Mouse (Mus musculus) T-helper 17 cell (primary cell): ENCODE measurements at regions not wholly inside any gene's neighbourhood (a gene's known extent, or its start where the extent isn't known, plus 50 kb on each side); places are given as distances from the start of the nearest gene placed in this dataset.

Source experiments
- in situ Hi-C, 2 experiments: fragments of 300-600 bp; cut with MboI, MseI; formaldehyde crosslinking; loops; 1 replicate in 1 of 2; 2 replicates in 1 of 2; pipeline ENCODE4 v1.15.1; 2025; ENCODE audit warnings: high pct_unique_total_duplicates in 2 of 2

DNA sequence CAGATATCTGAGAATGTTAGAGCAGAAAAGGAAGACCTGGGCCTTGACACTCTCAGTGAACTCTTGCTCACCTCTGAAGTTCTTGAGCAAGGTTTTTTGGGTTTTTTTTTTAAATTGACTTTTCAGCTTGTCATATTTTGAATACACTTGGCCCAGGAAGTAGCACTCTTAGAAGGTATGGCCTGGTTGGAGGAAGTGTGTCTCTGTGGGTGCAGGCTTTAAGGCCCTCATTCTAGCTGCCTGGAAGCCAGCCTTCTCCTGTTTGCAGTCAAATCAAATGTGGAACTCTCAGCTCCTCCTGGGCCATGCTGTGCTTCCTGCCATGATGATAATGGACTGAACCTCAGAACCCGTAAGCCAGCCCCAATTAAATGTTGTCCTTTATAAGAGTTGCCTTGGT, 195.9 kb upstream of the Zmiz1 start:
- in situ Hi-C loops, result no loop called here

DNA sequence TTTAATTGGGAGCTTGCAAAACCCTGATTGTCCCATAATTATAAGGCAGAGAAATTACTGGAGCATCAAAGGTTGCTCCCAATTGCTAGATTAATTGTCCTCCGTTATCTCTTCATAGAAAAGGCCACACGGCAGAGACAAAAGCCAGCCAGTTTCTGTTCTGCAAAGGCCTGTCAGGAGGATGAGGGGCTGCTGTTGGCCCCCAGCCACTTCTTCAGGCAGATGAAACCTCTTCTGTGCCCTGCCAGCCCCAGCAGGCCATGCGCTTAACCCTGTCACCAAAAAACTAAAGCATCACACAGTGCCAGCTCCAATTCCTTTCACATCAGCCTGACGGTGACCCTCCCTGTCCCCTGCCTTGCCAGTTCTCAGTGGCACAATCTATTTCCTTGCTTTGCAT, 192.1 kb upstream of the Zmiz1 start:
- in situ Hi-C loops, result no loop called here

DNA sequence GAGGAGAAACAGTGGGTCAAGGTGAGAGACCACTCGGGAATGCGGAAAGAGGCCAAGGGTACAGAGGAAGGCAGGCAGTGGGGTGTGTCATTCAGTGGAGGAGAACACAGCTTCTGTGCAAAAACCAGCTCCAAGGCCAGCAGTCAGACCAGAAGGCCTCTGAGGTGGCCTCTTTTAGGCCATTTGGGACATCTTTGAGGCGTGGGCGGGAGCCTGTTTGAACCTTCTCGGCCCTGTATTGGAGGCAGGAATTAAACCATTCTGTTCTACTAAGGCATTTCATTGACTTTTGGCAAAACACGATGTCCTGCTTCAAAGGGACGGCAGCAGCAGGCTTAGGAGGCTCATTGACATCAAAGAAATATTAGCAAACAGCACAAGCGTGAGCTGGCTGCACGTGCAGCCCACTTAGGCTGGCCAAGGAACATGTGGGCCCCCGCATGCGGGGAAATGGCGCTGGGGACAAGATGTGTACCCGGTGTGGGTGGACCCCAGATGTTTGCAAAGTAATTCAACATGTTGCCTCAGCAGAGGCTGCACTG, 190.8 kb upstream of the Zmiz1 start:
- in situ Hi-C loops, result no loop called here

DNA sequence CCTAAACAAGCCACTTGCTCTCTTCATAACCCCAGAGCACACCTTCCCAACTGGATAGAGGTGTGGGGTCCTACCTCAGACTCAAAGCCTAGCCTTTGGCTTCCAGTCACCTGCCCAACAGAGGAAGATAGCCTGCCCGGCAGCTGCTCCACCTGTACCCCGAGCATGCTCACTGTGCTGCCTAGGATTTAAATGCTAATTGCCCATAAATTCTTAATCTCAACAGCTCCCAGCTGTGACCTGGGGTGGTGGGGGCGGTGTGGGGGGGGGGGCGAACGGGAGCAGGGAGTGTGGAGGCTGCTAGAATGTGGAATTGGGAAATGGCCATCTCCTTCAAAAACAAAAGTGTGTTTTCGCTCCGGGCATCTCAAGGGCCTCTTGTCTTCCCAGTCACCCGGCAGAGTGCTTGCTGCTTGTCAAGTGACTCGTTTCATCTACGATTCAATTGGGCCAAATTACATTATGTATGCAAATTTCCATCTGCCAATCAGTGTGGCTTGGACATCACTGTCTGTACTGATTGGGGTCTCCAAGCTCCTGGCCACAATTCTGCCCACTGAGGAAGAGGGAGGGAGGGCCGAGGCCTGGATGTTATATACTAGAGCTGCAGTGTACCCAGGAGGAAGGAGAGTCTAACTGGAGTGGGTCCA, 188.6 kb upstream of the Zmiz1 start:
- in situ Hi-C loops, result no loop called here

DNA sequence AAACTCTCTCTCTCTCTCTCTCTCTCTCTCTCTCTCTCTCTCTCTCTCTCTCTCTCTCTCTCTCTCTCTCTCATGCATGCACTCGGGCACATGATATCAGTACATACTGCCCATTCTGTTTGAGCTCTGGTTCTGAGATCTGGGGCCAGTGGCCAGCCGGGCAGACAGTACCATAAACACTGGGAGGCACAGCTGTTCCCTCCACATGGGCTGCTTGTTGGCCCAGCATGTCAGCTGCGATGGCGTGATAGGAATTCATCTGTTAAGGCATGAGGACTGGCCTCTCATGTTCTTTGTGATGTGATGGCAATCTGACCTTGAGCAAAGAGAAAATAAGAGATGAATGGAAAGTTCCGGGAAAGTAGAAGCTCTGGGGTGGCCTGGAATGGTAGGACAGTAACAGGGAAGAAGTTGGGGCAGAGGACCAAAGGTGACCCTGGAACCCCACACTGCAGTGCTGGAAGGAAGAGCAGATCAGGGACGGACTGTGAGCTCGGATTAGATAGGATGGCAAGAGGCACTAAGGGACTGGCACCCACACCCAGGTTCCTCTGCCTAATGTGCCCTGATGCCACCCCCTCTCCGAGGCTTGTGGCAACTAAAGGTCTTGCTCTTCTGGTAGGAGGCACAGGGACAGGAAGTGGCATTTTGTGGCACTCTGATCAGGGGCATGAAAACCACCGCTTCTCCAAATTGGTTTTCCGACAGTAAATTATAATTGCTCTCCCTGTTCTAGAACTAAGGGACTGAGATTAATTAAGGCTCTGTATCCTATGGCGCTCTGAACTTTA, 186.4 kb upstream of the Zmiz1 start:
- in situ Hi-C loops, result no loop called here

DNA sequence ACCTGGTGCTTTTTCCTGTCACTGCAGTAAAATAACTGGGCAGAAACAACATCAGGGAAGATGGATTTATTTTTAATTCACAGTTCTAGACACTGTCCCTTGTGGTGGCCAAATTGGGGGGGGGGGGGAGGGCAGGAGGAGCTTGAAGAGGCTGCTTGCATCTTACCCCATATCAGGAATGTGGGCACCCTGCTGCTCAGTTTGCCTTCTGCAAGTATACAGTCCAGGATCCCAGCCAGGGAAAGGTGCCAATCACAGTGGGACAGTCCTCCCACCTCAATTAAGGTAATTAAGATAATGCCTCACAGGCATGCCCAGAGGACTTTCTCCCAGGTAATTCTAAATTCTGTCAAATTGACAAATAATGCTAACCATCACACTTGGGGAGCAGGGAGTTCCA, 179.2 kb upstream of the Zmiz1 start:
- in situ Hi-C loops, result no loop called here

DNA sequence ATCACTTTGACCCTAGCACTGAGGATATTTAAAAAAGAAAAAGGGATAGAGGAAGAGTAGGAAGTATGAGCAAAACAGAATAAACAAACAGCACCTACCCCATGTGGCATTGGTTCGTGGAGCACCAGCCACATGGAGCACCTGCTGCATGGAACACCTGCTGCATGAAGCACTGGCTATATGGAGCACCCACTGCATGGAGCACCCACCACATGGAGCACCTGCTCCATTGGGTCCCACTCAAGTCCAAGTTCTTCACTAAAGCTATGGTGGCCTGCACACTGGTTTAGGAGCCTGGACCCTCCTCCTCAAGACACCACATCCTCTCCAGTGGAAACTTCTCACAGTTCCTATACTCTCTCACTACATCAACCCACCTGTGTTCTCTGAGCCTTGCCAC, 166.4 kb upstream of the Zmiz1 start:
- in situ Hi-C loops, result loop anchor here in 1 of 2 experiments (10.0 kb wide), 1 partner anchor 658 kb away; no protein-coding TSS in a partner anchor

DNA sequence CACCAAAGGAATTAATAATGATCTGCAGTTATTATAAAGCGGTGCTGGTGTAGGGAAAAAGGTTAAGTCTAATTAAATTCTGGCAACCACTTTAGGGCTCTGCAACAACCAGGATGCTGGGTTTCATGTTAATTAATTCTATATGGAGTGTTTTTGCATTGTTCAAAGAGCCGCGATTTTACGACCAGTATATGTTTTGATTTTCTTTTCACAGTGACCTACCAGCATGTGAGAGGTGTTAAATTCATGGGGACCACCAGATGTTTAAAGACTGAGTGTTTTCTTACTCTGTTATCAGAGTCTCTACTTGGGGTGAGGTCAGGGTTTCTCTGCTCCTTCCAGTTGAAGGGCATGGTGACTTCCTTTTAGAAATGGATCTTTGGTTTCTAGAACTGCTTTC, 164.8 kb upstream of the Zmiz1 start:
- in situ Hi-C loops, result loop anchor here in 1 of 2 experiments (10.0 kb wide), 1 partner anchor 659 kb away; no protein-coding TSS in a partner anchor

DNA sequence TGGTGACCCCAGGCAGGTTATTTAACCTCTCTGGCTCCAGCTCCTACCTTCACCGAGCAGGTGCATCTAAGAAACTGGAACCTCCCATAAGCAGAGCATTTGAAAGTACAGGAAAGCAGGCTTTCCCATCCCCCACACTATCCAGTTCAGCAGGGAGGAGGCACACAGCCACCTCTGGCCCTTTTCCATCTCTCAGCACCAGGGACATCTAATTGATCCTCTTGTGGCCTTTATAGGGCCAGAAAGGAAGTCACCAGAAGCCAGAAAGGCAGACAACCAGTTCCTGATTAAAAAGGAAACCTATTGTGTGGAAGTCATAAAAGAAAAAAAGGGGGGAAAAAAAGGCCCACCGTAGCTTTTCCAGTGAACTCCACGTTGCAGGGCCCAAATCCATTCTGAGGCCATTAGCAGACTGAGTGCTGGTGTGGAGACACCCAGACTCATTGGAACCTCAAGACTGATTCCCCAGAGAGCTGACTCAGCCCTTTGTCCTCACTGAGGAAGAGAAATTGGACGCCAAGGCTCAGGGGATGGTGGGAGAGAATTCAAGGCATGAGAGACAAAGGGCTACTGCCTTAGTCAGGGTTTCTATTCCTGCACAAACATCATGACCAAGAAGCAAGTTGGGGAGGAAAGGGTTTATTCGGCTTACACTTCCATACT, 163.2 kb upstream of the Zmiz1 start:
- in situ Hi-C loops, result loop anchor here in 1 of 2 experiments (10.0 kb wide), 1 partner anchor 661 kb away; no protein-coding TSS in a partner anchor

DNA sequence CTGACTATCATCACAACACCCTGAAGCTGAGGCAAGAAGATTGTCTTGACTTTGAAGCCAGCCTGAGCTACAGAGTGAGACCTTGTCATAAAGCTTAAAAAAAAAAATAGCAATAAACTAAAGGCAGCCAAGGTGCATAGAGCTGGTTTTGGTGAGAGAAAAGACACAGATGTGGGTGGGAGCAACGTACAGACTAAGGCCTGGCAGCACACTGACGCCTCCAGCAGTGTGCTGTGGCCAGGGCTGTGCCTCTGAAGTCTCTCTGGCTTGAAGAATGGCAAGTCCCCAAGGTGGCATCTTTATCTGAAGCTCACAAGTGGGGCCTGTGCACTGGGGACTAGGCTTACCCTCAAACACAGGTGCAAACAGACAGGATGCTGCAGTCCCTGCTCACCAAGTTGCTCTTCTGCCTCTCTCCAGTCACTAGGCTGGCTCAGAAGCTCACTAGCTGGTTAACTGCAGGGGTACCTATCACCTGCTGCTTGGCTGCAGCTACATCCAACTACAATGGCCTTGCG, 159.3 kb upstream of the Zmiz1 start:
- in situ Hi-C loops, result loop anchor here in 1 of 2 experiments (10.0 kb wide), 1 partner anchor 665 kb away; no protein-coding TSS in a partner anchor

DNA sequence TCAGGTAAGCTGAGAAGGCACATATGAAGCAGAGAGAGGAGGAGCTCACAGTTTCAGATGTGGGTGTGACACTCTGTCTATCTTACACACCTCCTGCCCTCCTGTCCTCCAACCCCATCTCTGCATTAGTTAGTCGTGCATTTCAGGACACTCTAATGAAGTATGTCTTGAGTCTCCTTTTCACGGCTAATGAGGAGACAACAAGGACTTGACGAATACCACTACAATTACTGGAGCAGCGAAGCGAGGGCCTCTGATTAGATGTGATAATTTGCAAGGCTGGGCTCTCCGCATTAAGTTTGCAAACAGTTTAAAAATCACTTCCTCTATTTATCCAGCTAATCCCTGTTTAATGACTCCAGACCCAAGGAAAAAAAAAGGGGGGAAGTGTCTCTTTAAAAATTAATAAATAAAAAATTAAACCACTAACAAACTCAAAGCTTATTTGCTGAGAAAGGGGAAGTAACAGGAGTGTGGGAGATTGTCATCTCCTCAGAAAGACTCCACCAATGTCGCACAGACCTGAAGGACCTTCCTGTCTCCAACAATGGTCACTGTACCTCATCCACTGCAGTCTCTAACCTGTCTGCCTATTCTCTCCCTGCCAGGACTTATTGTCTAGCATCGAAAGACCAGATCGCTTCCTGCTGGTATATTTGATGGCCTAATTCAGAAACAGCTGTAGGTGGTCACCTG, 157.5 kb upstream of the Zmiz1 start:
- in situ Hi-C loops, result no loop called here

DNA sequence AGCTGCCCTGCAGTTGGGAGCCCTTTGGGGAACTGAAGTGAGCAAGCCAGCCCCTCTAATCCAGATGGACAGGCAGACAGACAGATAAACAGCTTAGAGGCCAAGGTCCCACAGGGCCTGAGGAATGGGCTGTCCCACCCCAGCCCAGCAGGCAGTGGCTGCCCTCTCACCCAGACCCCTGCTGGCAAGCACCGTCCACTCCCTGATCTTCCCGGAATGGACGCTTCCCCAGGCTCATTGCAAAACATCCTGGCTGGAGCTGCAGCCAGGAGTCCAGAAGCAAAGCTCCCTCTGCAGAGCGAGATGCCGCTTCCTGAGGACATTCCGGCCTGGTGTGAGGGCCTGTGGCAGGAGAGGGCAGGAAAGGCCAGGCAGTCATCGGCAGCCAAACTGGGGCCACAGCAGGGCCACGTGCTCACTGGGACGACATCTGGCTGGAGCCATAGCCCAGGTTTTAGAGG, 154.6 kb upstream of the Zmiz1 start:
- in situ Hi-C loops, result no loop called here

DNA sequence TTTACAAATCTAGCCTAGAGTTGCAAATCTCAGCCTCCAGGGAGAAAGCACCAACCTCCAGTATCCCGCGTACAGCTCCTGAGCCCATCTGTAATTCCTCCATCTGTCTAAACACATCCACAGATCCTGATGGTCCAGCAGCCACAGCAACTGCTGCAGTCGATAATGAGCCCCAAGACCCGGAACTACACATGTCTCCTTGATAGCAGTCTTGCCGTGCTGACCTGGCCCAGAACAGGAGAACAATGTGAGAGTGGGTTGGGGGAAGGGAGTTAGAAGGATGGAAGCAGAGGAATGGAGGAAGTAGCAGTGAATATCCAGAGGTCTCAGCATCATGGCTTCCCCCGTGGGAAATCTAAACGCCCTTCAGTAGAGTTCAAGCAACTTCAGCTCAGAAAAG, 152.8 kb upstream of the Zmiz1 start:
- in situ Hi-C loops, result no loop called here

DNA sequence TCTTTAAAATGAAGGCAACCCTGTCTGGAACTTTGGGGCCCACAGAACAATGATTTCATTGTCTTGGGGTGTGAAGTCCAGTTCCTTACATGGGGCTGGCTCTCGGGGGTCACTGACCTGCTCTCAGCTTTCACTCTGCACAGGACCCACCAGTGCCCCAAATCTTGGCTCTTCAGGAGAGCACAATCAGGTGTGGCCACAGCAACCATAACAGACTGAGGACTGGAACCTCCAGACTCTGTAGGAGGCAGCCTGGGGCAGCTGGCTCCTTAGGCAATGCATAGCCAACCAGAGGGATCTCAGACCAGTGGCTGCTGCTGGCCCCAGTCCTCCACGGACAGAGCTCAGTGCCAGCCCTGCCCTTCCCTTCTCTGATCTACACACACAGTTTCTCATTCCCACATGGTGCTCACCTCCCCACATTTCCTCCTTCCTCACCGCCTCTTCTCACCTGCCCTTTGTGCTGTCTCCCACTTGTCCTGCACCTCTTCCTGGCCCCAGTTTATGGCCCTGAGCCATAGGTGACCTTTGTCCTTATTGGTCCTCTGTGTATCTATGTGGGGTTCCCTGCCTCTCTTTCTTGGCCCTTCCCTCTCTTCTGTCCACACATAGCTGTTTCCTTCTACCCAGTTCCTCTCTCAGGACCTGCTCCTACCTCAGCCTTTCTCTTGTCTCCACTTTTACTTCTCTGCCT, 151.9 kb upstream of the Zmiz1 start:
- in situ Hi-C loops, result no loop called here

DNA sequence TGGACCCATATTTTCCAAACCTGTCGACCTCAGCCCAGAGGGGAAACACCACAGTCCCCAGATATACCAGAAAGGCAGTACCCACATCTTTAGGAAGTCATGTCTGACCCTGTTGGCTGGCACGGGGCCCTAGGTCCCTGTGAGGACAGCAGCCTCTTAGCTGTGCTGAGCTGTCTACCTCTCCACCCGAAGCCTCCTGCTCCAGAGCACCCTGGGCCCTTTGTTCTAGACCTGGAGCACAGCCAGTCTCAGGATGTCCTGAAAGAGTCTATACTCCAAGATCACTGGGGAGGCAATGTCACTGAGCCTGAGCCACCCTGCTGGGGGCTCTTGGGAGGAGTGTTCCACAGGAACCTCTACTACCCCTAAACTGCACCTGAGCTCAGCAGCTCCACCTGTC, 150.9 kb upstream of the Zmiz1 start:
- in situ Hi-C loops, result no loop called here

DNA sequence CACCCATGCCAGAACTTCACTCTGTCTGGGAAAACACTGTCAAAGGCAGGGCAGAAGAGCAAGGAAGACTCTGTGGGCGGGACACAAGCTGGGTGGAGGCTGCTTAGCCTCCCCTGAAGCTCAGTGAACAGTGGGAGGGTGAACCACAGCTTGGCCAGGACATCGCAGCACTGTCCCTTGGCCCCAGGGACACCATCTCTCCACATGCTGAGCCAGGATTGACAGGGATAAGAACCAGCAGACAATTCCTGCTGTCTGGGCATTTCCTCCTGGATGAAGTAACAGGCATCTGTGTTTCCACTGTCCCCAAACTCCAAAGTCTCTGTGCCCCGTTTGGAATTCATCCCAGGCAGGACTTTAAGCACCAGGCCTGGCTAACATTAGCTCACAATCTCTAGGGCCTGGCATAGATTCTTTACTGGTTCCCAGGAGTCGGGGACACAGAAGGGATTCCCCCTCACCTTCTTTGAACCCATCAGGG, 148.3 kb upstream of the Zmiz1 start:
- in situ Hi-C loops, result no loop called here

DNA sequence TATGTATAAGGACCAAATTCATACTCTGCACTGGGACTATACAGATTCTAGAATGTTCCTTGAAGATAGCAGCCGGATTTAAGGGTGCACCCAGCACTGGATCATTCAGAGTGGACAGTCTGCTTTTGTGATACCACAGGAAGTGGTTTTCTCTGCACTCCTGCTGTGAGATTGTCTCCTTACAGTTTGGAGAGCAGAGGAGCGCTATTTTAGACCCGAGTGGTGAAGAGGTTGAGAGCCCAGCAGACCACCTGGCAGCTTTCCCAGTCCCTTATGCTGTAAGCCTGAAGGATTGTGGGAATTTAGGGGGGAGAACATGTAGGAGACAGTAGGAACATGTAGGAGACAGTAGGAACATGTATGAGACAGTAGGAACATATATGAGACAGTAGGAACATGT, 147.5 kb upstream of the Zmiz1 start:
- in situ Hi-C loops, result no loop called here

DNA sequence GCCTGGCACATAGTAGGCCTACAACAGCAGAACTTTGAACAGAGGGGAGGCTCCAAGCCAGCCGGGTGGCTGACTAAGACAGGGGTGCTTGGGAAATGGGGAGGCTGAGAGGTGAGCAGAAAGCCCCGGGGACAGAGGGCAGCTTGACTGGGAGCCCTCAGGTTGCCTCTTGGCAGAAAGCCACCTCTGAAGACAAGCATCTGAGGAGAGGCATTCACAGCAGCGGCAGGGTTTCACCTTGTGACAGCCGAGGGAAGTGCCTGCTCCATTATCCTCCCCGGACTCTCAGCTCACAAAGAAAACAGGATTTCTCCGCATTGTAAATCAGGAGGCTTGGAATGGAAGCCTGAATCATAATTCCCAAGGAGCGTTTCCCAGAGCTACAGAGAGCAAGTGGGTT, 146.8 kb upstream of the Zmiz1 start:
- in situ Hi-C loops, result no loop called here

DNA sequence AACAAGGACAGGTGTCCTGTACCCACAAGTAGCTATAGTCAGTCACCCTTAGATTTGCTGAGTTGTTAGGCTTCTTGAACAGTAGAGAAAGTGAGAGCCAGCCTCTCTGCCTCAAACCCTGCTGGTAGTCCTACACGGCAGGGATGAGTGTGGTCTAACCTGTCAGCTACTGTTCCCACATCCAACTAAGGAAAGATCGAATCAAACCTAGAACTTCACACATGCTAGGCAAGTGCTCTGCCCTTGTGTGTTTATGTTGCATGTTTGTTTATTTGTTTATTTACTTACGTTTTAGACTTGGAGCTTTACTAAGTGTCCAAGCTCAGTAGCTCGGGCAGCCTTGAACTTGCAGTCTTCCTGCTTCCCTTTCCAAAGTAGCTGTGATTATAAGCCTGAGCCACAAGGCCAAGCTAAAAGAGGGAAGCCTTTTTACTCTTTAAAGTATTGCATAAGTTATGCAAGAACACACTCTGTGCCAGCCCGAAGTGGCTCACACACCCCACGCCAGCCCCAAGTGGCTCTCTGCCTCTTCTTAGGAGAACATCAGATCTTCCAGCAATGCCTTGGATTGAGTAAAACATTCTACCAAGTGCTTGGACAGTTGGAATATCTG, 146.1 kb upstream of the Zmiz1 start:
- in situ Hi-C loops, result no loop called here

DNA sequence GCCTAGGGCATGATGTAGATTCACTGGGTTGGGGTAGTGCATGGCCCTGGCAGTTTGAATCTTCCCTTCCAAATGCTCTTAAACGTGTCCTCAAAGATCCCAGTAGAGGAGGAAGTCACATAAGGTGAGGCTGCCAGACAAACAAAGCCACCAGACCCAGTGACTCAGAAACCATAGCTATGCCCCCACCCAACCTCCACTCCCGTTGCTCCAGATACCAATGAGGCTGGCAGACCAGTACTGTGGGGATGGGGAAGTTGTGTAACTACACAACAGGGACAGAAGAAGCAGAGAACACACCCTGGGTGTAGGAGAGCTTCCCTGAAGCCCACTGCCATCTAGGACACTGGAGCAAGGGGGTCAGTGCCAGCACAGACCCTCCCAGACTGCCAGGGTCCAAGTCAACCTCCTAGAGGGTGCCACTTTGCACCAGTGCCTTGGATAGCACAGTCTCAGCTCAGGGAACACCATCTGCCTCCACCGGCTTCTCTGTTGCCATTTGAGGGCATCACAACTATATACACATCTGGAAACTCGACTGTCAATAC, 145.2 kb upstream of the Zmiz1 start:
- in situ Hi-C loops, result no loop called here
